Mouse (Mus musculus) hindbrain, embryonic 11.5 days (tissue): ENCODE data around the gene Eif2s2. TPM values are rescaled to one million over a fixed set of nuclear protein-coding genes. Genes with fewer than 3 reads are reported as not detected.

Experiments
- ATAC-seq: fragments of 200-750 bp; cut with Nextera tagmentation; 2 replicates; pipeline ENCODE4 v1.8.0; 2017; ENCODE audit warnings: mild to moderate bottlenecking, moderate TSS enrichment, moderate library complexity; ENCODE audit not compliant: low FRiP score
- DNase-seq: peaks from one replicate; pipeline ENCODE4 v3.0.0-alpha.2; 2015; ENCODE audit warnings: low spot score
- H3K27ac ChIP-seq: fragments of 300-500 bp; sonication (generic); 2 replicates; pipeline ENCODE4 v1.5.1; 2014; ENCODE audit warnings: mild to moderate bottlenecking, low read depth, low read length
- H3K27me3 ChIP-seq: fragments of 300-500 bp; sonication (generic); 2 replicates; pipeline ENCODE4 v1.6.1; 2014; ENCODE audit warnings: mild to moderate bottlenecking, low read length, moderate library complexity, mixed read lengths; ENCODE audit not compliant: control insufficient read depth, insufficient read depth
- H3K36me3 ChIP-seq: fragments of 300-500 bp; sonication (generic); 2 replicates; pipeline ENCODE4 v1.6.1; 2014; ENCODE audit warnings: mild to moderate bottlenecking, low read length, moderate library complexity, mixed read lengths; ENCODE audit not compliant: control insufficient read depth, insufficient read depth
- H3K4me1 ChIP-seq: fragments of 300-500 bp; sonication (generic); replicated peaks from 2 replicates; pipeline ENCODE4 v1.6.1; 2014; ENCODE audit warnings: low read length, mixed read lengths; ENCODE audit not compliant: control insufficient read depth, insufficient read depth
- H3K4me2 ChIP-seq: fragments of 300-500 bp; sonication (generic); replicated peaks from 2 replicates; pipeline ENCODE4 v1.6.1; 2014; ENCODE audit warnings: mild to moderate bottlenecking, low read depth, low read length
- H3K4me3 ChIP-seq: fragments of 300-500 bp; sonication (generic); 2 replicates; pipeline ENCODE4 v1.5.1; 2014; ENCODE audit warnings: low read depth, low read length
- H3K9ac ChIP-seq: fragments of 300-500 bp; sonication (generic); 2 replicates; pipeline ENCODE4 v1.6.1; 2014; ENCODE audit warnings: low read depth, low read length
- H3K9me3 ChIP-seq: fragments of 300-500 bp; sonication (generic); 2 replicates; pipeline ENCODE4 v1.6.1; 2016; ENCODE audit warnings: low read length; ENCODE audit not compliant: control insufficient read depth
- WGBS: fragments of 180-500 bp; shearing (Covaris S2); extraction: QIAGEN DNeasy Blood & Tissue Kit; methylation state at CpG from one replicate; pipeline ENCODE4 v1.1.7; 2014; 5-methylcytosine and 5-hydroxymethylcytosine counted together
- polyA plus RNA-seq: library from polyadenylated mRNA; unstranded; fragments of >200 nt; fragmentation: Nextera tagmentation; extraction: Ambion mirVana; gene quantifications from 2 replicates; pipeline ENCODE4 v1.2.1, GENCODE M21; 2014

The Eif2s2 gene
- 126 and 127 TPM in 2 replicates for polyA plus RNA-seq

DNA sequence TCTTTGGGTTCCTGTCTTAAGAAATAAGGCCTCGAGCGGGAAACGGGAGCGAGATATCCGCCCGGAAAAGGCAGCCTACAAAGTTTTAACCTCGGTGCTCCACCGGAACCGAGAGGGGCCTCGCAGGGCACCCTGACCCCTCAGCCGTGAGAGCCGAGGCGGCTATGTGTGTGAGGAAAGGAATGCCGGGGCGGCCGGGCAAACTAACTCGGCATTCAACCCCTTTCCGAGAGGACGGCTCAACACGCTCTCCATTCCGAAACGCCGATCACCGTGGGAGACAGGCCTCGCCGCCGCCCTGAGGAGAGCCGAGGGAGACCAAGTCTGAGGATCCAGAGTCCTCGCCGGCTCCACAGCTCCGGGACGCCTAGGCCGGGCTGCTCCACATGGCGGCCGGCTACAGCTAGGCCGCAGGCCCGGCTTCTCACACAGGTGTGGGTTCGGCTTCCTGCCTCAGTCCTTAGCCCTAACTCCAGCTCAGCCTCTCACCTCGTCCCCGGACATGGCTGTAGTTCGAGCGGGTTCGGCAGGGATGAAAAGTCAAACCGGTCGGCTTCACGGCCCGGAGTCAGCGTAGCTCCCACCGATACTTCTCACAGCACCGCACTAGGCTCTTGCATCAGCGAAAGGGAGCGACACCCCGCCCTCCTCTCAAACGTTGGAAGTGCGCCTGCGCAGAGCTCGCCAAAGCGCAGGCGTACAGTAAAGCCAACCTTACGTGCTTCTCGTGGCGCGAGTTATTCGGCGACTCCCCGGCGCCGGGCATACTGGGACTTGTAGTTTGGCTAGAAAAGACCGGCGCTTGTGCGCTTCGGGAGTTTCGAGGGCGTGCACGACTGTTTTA, at the start of gene Eif2s2:
Gene Eif2s2, minus strand, starts transcription at position 735 of the 844 bp plus-strand sequence.
- no peaks in the 10 kb centered on the region for H3K27me3 ChIP-seq
- WGBS: under 1% methylated on average over 75 of the region's 75 CpGs
- H3K9ac ChIP-seq: peak within 1 kb of the TSS; percentile 84
- no peaks in the 10 kb centered on the region for H3K9me3 ChIP-seq
- ATAC-seq: peak; percentile 99
- H3K27ac ChIP-seq: peak within 1 kb of the TSS; percentile 40; the same call in 1 of the 2 replicates
- peak within 1 kb of the TSS; percentile 70 for H3K4me2 ChIP-seq
- H3K36me3 ChIP-seq: no peaks in the 10 kb centered on the region; the same call in 1 of the 2 replicates
- peak; percentile 98 for DNase-seq
- peak within 1 kb of the TSS; percentile 75 for H3K4me3 ChIP-seq
- H3K4me1 ChIP-seq: no peaks in the 10 kb centered on the region

- Histone ChIP-seq H3K27ac (no peak overlapping the region), H3K4me1 (no peaks in the 10 kb centered on the region), H3K36me3 (no peaks in the 10 kb centered on the region), H3K4me3 (no peak overlapping the region), H3K9me3 (no peaks in the 10 kb centered on the region), H3K9ac (no peak overlapping the region), H3K4me2 (no peak overlapping the region), H3K27me3 (no peaks in the 10 kb centered on the region)
- no peak for ATAC-seq
- no peak for DNase-seq
- 81% methylated on average over 10 of the region's 10 CpGs for WGBS
Measured at GRCm38 (mm10) chr2:154941952-154942351, 49.2 kb upstream of the Eif2s2 start.

- no peaks in the 10 kb centered on the region for H3K4me1 ChIP-seq
- no peaks in the 10 kb centered on the region for H3K27me3 ChIP-seq
- no peak for DNase-seq
- whole genome bisulfite sequencing: 88% methylated on average over 8 of the region's 8 CpGs
- H3K4me3 ChIP-seq: no peak overlapping the region
- no peak for ATAC-seq
- no peak overlapping the region for H3K27ac ChIP-seq
- no peak overlapping the region for H3K9ac ChIP-seq
- H3K36me3 ChIP-seq: no peaks in the 10 kb centered on the region
- no peak overlapping the region for H3K4me2 ChIP-seq
- H3K9me3 ChIP-seq: no peaks in the 10 kb centered on the region
Measured at GRCm38 (mm10) chr2:154937547-154938390, 45.0 kb upstream of the Eif2s2 start.

GRCm38 (mm10) chr2:154936536-154937155, 43.9 kb upstream of the Eif2s2 start:
- Histone ChIP-seq H3K9me3 (no peaks in the 10 kb centered on the region), H3K4me2 (no peak overlapping the region), H3K27me3 (no peaks in the 10 kb centered on the region), H3K27ac (no peak overlapping the region), H3K4me1 (no peaks in the 10 kb centered on the region), H3K9ac (no peak overlapping the region), H3K4me3 (no peak overlapping the region), H3K36me3 (no peaks in the 10 kb centered on the region)
- 79% methylated on average over 11 of the region's 11 CpGs for WGBS
- ATAC-seq: no peak
- DNase-seq: no peak

GRCm38 (mm10) chr2:154936106-154936505, 43.4 kb upstream of the Eif2s2 start:
- Histone ChIP-seq H3K27me3 (no peaks in the 10 kb centered on the region), H3K4me2 (no peak overlapping the region), H3K9ac (no peak overlapping the region), H3K4me3 (no peak overlapping the region), H3K36me3 (no peaks in the 10 kb centered on the region), H3K9me3 (no peaks in the 10 kb centered on the region), H3K4me1 (no peaks in the 10 kb centered on the region), H3K27ac (no peak overlapping the region)
- ATAC-seq (no peak), DNase-seq (no peak)
- 75% methylated on average over 6 of the region's 6 CpGs for WGBS

DNA sequence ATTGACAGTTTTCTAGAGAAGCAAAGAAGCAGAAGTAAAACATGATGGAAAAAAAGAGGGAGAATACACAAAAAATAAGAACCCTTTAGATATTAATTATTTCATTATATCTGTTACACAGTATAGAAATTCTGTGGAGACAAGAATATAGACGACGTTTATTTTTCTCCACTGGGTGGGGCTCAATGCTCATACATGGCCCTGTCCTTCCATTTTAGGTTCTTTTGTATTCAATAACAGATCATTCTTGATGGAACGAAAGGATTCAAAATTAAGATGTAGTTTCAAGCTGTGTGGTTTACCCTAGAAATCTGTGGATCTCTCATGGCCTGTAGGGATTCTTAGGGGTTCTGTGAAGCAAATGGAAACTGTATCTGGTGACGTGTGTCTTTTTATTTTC, 41.1 kb upstream of the Eif2s2 start:
- H3K4me2 ChIP-seq: no peak overlapping the region
- DNase-seq (no peak), ATAC-seq (no peak)
- no peak overlapping the region for H3K9ac ChIP-seq
- no peaks in the 10 kb centered on the region for H3K36me3 ChIP-seq
- no peaks in the 10 kb centered on the region for H3K27me3 ChIP-seq
- no peak overlapping the region for H3K27ac ChIP-seq
- no peaks in the 10 kb centered on the region for H3K4me1 ChIP-seq
- H3K9me3 ChIP-seq: no peaks in the 10 kb centered on the region
- 75% methylated on average over 4 of the region's 4 CpGs for WGBS
- H3K4me3 ChIP-seq: no peak overlapping the region

DNA sequence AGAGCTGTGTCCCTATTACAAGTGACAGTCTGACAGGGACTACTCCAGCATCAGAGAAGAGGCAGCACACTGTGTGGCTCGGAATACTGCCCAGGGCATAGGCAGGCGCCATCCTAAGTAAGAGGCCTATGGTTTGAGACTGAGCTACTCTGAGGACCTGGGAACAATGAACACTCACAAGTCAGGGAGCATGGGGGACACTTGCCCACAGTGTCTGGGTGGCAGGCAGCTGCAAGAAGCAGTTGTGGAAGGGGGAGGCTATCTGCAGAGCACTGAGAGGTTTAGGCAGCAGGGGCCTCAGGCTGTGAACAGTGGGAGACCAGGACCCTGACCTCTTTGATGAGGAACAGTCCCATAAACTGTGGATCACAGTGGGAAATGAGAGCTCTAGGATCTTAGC, 35.6 kb upstream of the Eif2s2 start:
- Histone ChIP-seq H3K9ac (no peak overlapping the region), H3K27ac (no peak overlapping the region), H3K9me3 (no peaks in the 10 kb centered on the region), H3K4me3 (no peak overlapping the region), H3K4me1 (peaks cover 3% of the 10 kb centered on the region; the same call in 1 of the 2 replicates), H3K36me3 (no peaks in the 10 kb centered on the region), H3K27me3 (no peaks in the 10 kb centered on the region), H3K4me2 (no peak overlapping the region)
- DNase-seq (no peak), ATAC-seq (no peak)
- WGBS: 37% methylated on average over 2 of the region's 2 CpGs

DNA sequence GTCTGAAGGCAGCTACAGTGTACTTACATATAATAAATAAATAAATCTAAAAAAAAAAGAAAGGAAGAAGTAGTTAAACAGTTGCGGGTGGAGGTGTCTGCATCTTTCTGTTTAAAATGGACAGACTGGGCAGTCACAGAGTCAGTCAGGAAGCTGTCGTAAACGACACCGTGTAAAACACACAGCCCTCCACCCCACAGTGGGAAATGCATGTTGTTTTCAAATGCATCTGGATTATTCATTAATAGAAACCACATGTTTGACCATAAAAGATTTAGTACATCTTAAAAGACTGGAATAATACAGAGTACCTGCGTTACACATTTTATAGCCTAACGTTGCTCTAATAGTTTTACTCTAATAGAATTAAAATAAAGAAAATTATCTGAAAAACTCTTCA, 34.1 kb upstream of the Eif2s2 start:
- H3K4me1 ChIP-seq: peaks cover 3% of the 10 kb centered on the region; the same call in 1 of the 2 replicates
- no peaks in the 10 kb centered on the region for H3K36me3 ChIP-seq
- WGBS: 69% methylated on average over 6 of the region's 6 CpGs
- DNase-seq (no peak), ATAC-seq (no peak)
- H3K9ac ChIP-seq: no peak overlapping the region
- no peak overlapping the region for H3K4me2 ChIP-seq
- no peak overlapping the region for H3K27ac ChIP-seq
- no peaks in the 10 kb centered on the region for H3K27me3 ChIP-seq
- H3K4me3 ChIP-seq: no peak overlapping the region
- H3K9me3 ChIP-seq: no peaks in the 10 kb centered on the region
